Mouse (Mus musculus): ENCODE results near the gene Lpin1.

Gene Lpin1

DNA sequence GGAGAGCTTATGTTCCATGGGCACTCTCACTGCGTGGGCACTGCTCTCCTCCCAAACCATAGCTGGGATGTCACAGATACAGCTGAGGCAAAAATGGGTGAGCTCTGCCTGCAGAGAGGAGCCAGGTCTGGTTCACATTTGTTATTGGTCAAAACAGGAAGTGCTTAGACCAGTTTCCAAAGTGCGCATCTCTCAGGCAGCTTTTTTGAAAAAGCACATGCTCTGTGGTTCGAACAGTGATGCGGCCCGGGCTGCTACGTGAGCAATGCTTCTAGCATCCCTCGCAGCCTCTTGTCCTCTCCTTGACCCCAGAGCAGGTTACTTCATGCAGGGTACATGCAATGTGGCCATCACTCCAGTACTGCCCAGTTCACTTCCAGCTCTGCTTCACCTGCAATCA, 82.1 kb downstream of the Lpin1 start:
- no peak for DNase-seq (ENCODE audit: low read depth, low spot score)

GRCm38 (mm10) chr12:16527941-16528340, 82.8 kb downstream of the Lpin1 start:
- DNase-seq (ENCODE audit: low read depth, low spot score), result no peak

GRCm38 (mm10) chr12:16526862-16527261, 83.9 kb downstream of the Lpin1 start:
- DNase-seq (ENCODE audit: low read depth, low spot score), result no peak

- DNase-seq (ENCODE audit: low read depth, low spot score), result peak; percentile 67
Measured at GRCm38 (mm10) chr12:16526134-16526533, 84.6 kb downstream of the Lpin1 start.

DNA sequence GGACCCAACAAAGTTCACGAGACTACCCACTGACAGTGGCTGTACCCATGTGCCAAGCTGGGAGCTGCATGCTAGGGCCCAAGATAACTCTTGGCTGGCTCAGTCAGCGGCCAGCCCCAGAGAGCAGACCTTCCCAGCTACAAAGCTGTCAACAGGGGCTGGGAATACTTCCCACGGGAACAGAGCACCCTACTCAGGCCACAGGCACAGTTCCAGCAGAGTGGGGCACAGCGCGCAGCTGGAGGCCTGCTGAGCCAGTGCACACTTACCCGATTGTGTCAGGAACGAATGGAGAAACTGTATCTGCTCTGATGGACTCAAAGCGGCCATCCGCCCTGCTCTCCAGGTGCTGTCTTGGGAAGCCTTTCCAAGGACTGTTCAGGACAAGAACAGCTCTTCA, 95.6 kb downstream of the Lpin1 start:
- no peak for DNase-seq (ENCODE audit: low read depth, low spot score)

- no peak for DNase-seq (ENCODE audit: low read depth, low spot score)
Measured at GRCm38 (mm10) chr12:16512991-16513390, 97.8 kb downstream of the Lpin1 start.

DNA sequence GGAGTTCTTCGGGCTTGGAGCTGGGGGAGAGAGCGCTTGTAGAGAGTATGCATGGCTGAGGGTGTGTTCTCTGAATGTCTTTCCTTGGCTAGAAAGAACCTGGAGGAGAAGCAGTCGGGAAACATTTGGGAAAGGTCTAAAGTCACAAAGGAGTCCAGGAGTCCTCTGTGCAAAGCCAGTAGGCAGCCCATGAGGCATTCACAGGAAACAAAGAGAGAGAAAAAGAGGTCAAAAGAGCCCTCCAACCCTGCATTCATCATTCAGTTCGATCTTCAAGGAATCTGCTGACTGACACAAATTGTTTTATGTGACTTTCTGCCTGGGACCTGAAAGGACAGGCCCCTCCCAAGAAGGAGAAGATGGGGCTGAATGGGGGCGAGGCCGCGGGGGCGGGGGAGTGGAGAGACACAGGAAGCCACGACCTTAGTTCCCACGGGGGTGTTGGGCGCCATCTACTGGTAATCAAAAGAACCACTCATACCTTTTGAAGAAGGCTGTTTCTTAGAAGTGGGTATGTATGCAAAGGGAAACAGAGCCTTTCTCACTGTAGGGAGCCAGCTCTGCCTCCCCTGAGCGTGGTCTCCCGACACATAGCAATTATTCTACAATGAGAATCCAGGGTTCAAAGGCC, 101.5 kb downstream of the Lpin1 start:
- DNase-seq (ENCODE audit: low read depth, low spot score), result peak; percentile 84

GRCm38 (mm10) chr12:16506796-16507790, 103.7 kb downstream of the Lpin1 start:
- DNase-seq (ENCODE audit: low read depth, low spot score), result no peak

- DNase-seq (ENCODE audit: low read depth, low spot score), result no peak
Measured at GRCm38 (mm10) chr12:16504244-16504643, 106.5 kb downstream of the Lpin1 start.

DNA sequence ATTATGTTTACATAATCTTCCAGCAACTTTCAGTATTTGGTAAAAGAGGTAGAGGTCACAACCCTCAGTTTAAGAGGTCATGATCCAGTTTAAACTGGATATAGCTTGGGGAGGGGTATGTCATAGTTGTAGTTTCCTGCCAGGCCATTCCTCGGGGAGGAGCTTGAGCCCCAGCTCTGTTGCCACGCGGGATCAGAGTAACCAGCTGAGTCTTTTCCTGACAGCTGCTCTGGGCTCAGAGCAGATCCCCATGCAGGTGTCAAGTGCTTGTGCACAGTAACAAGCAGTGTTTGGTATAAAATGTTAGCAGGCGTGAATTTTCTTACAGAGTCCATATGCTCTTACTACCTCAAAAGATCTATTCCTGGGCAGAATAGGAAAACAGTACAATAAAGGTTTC, 112.8 kb downstream of the Lpin1 start:
- DNase-seq (ENCODE audit: low read depth, low spot score), result no peak

- no peak for DNase-seq (ENCODE audit: low read depth, low spot score)
Measured at GRCm38 (mm10) chr12:16492713-16493112, 118.1 kb downstream of the Lpin1 start.

DNA sequence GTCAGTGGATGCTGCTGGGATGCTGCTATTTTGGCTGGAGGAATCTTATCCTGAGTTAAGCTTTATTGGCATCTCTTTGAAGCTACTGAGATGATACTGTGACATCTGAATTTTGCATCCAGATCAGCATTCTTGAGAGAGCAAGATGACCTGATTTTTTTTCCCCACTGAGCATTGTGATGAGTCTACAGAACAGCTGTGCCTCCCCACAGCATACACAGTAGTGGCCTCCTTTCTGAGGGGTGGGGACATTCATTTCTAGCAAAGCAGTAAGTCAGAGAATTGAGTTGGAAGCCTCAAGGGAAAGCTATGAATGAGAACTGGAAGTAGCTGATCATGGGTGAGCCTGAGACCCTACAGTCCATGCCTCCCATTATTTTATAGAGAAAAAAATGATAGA, 121.9 kb downstream of the Lpin1 start:
- no peak for DNase-seq (ENCODE audit: low read depth, low spot score)

- no peak for DNase-seq (ENCODE audit: low read depth, low spot score)
Measured at GRCm38 (mm10) chr12:16487453-16487852, 123.3 kb downstream of the Lpin1 start.
